Mouse (Mus musculus) cortical plate, adult 2 months (tissue): Measurements from ENCODE around the gene Pfkl.

Experiments
- CTCF ChIP-seq: fragments of 200-500 bp; IDR thresholded peaks from 2 replicates; pipeline ENCODE4 v1.5.1; 2011; ENCODE audit warnings: mild to moderate bottlenecking, control low read depth, low read length; ENCODE audit not compliant: insufficient read depth; ENCODE audit errors: extremely low read depth
- POLR2A ChIP-seq: fragments of 200-500 bp; IDR thresholded peaks from 2 replicates; pipeline ENCODE4 v1.6.1; 2011; ENCODE audit warnings: mild to moderate bottlenecking, low read length, control low read depth; ENCODE audit not compliant: insufficient read depth; ENCODE audit errors: extremely low read depth

- no peak for TF ChIP-seq POLR2A
- TF ChIP-seq CTCF: no peak
Observed at GRCm38 (mm10) chr10:78009945-78010293, at the start of gene Pfkl.
